Mouse (Mus musculus): Measurements from ENCODE around the gene Olfr292. TPM values are rescaled to one million over a fixed set of nuclear protein-coding genes. Genes with fewer than 3 reads are reported as not detected.

Gene Olfr292
- total RNA-seq (2022) = not detected

GRCm38 (mm10) chr7:86688030-86688429 lies at the start of gene Olfr292:
Olfr292 (plus strand) TSS chr7:86688330.
- DNase-seq (ENCODE audit: low spot score in 2 of 2) = no peak

DNA sequence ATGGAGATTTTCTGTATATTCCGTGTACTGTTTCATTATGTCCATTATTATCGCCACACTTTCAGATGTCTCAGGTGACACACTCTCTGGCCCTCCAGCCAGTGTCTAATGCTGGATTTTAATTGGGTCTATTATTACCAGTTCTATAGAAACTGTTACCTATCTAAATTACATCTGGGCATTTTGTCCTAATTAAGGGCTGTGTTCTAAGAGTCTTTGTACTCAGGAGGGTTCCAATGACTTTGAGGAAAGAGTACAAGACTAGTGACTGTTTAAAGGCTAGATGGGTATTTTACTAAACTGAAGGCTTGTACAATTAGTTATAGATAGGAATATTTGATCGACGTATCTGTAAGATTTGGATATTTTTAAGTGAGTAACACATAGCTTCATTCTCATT lies 39.4 kb upstream of the Olfr292 start, which contains the start of gene Olfr293:
Olfr293 (plus strand) TSS at position 301 of the 400 bp plus-strand sequence.
- no peak for DNase-seq (ENCODE audit: low spot score in 2 of 2)

DNA sequence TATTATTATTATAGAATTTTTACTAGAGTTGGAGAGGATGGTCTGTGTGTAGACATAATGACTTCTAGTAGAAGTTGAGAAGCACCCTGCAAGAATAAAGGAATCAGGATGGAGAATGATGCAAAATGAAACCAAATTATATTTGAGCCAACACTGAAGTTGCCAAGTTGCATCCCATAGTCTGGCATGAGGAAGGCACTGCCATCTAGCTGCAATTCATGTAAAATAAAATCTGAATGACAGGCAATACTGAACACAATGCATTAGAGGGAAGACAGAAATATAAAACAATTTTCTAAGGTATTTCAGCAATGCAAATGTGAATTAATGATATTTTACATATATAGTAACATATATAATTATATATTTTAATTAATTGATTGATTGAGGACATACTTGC lies 36.9 kb downstream of the Olfr292 start:
- DNase-seq (ENCODE audit: low spot score in 2 of 2) = no peak

Other genes starting within 250 kb of the Olfr292 start
- not detected for gene Olfr299, start 228.4 kb upstream of the Olfr292 start, total RNA-seq (2022)
- gene Olfr298, start 195.8 kb upstream of the Olfr292 start, total RNA-seq (2022) = not detected
- not detected for gene Olfr297, start 168.4 kb upstream of the Olfr292 start, total RNA-seq (2022)
- gene Olfr295, start 104.5 kb upstream of the Olfr292 start, total RNA-seq (2022) = not detected
- gene Olfr294, start 71.7 kb upstream of the Olfr292 start, total RNA-seq (2022) = not detected
- gene Olfr293, start 39.3 kb upstream of the Olfr292 start, total RNA-seq (2022) = not detected
- gene Folh1, start 87.6 kb downstream of the Olfr292 start, total RNA-seq (2022) = 10 to 100 TPM in 2 of 4 experiments, 1 to 10 TPM in 2; 8.1 to 12.7 (median 9.5) TPM
- not detected for gene Vmn2r77, start 106.7 kb downstream of the Olfr292 start, total RNA-seq (2022)
- gene Vmn2r78, start 226.8 kb downstream of the Olfr292 start, total RNA-seq (2022) = under 1 TPM in 2 of 4 experiments, not detected in 2; 0.10 to 0.12 TPM

Measured in layer of hippocampus, adult 8-10 months (tissue).